Mouse (Mus musculus) ES-Bruce4 (cell line): ENCODE data around the gene Ralbp1. TPM values are rescaled to one million over a fixed set of nuclear protein-coding genes. Genes with fewer than 3 reads are reported as not detected.

ENCODE experiments used
- H3K27ac ChIP-seq: 2 replicates; pipeline ENCODE4 v1.5.1; 2012; ENCODE audit warnings: low read length, inconsistent platforms; ENCODE audit not compliant: insufficient read depth
- H3K27me3 ChIP-seq: 2 replicates; pipeline ENCODE4 v1.6.1; 2012; ENCODE audit warnings: mild to moderate bottlenecking, low read length, inconsistent platforms; ENCODE audit not compliant: control insufficient read depth, poor library complexity, insufficient read depth, severe bottlenecking
- H3K36me3 ChIP-seq: 2 replicates; pipeline ENCODE4 v1.6.1; 2012; ENCODE audit warnings: inconsistent platforms, mild to moderate bottlenecking, low read length, moderate library complexity; ENCODE audit not compliant: control insufficient read depth, poor library complexity, insufficient read depth, severe bottlenecking
- H3K4me1 ChIP-seq: one replicate; pipeline ENCODE4 v1.8.1; 2011; ENCODE audit warnings: low read length; ENCODE audit not compliant: control insufficient read depth, insufficient read depth
- H3K4me3 ChIP-seq: 2 replicates; pipeline ENCODE4 v1.5.1; 2011; ENCODE audit warnings: low read depth, mild to moderate bottlenecking, low read length
- H3K9ac ChIP-seq: 2 replicates; pipeline ENCODE4 v1.6.1; 2012; ENCODE audit warnings: low read depth, mild to moderate bottlenecking, inconsistent platforms; ENCODE audit not compliant: poor library complexity, severe bottlenecking
- H3K9me3 ChIP-seq: replicated peaks from 2 replicates; pipeline ENCODE4 v1.6.1; 2012; ENCODE audit warnings: mild to moderate bottlenecking, low read length, inconsistent platforms; ENCODE audit not compliant: control insufficient read depth, poor library complexity, insufficient read depth, severe bottlenecking
- CTCF ChIP-seq: IDR thresholded peaks from one replicate; pipeline ENCODE4 v1.8.1; 2011; ENCODE audit warnings: low read depth, low read length
- EP300 ChIP-seq: IDR thresholded peaks from 2 replicates; pipeline ENCODE4 v1.6.1; 2011; ENCODE audit warnings: low read depth, low read length; ENCODE audit not compliant: insufficient read depth
- POLR2A ChIP-seq: IDR thresholded peaks from one replicate; pipeline ENCODE4 v1.8.1; 2011; ENCODE audit warnings: low read length; ENCODE audit not compliant: insufficient read depth
- polyA plus RNA-seq: library from polyadenylated mRNA; stranded (reverse); fragments of >200 nt; gene quantifications from 2 replicates; pipeline ENCODE4 v1.2.4, GENCODE M21; 2011; ENCODE audit warnings: low read depth; ENCODE audit not compliant: missing spikeins, insufficient read depth, insufficient read length

Gene Ralbp1
- polyA plus RNA-seq, 1 experiment, result 42.9 TPM

DNA sequence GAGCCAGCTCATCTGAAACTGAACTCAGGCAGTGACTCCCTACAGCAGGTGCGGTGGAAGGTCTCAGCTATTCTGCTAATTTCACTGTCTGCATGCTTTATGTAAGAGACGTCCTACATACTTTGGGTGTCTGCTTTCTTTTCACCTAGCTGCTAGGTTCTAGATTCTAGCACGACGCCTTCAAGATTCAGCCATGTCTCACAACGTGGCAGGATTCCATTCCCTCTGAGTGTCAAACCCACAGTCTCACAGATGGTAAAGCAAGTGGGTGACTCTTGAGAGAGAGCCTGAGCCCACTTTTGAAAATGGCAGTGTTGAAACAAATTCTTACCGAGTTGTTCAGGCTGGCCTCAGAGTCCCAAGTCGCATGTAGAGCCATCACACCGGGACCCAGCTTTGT is 18.2 kb upstream of the Ralbp1 start:
- Histone ChIP-seq H3K36me3 (no peaks in the 10 kb centered on the region), H3K9ac (no peak overlapping the region), H3K27ac (no peak overlapping the region), H3K4me1 (peaks cover 1% of the 10 kb centered on the region), H3K4me3 (no peak overlapping the region), H3K27me3 (no peaks in the 10 kb centered on the region), H3K9me3 (peaks cover 5% of the 10 kb centered on the region; the same call in 1 of the 2 replicates)
- TF ChIP-seq CTCF (no peak), POLR2A (no peak), EP300 (no peak)

DNA sequence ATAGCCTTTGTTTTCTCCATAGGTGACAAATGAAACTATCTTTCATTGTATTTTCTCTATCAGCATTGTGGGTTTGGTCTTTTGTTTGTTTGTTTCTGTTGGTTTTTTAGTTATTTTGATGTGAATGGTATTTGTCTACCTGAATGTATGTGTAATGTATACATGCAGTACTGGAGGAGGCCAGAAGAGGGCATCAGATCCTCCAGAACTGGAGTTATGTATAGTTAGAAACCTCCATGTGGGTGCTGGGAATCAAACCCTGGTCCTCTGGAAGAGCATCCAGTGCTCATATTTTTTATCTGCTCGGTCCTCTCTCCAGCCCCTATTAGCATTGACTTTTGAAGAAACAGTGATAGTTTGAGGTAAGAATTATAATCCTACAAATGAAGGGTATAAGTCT is 17.4 kb upstream of the Ralbp1 start:
- TF ChIP-seq CTCF (no peak), EP300 (no peak)

DNA sequence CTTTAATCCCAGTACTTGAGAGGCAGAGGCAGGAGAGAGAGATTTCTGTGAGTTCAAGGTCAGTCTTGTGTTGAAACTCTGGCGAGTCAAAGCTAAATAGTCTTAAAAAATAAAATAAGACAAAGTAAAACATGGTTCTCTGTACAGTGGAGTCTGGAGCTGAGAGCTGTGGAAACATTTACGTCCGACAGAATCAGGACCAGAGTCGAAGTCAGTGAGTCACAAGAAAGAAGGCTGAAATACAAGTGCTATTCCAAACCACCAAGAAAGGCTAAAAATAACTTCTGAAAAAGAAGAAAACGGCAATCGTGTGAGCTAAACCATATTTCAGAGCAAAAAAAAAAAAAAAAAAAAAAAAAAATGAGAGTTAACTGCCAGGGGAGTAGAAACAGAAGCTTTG is 16.7 kb upstream of the Ralbp1 start:
- no peaks in the 10 kb centered on the region for H3K27me3 ChIP-seq
- no peak overlapping the region for H3K27ac ChIP-seq
- no peak overlapping the region for H3K4me3 ChIP-seq
- TF ChIP-seq CTCF (no peak), EP300 (no peak), POLR2A (no peak)
- no peak overlapping the region for H3K9ac ChIP-seq
- H3K9me3 ChIP-seq, result peaks cover 5% of the 10 kb centered on the region; the same call in 1 of the 2 replicates
- H3K36me3 ChIP-seq, result no peaks in the 10 kb centered on the region
- H3K4me1 ChIP-seq, result peaks cover 3% of the 10 kb centered on the region

More for the DNA sequence above, 17.4 kb upstream of the Ralbp1 start:
- Histone ChIP-seq H3K27me3 (no peaks in the 10 kb centered on the region), H3K27ac (no peak overlapping the region), H3K9ac (no peak overlapping the region), H3K4me3 (no peak overlapping the region), H3K9me3 (peaks cover 5% of the 10 kb centered on the region; the same call in 1 of the 2 replicates), H3K36me3 (no peaks in the 10 kb centered on the region), H3K4me1 (peaks cover 3% of the 10 kb centered on the region)

DNA sequence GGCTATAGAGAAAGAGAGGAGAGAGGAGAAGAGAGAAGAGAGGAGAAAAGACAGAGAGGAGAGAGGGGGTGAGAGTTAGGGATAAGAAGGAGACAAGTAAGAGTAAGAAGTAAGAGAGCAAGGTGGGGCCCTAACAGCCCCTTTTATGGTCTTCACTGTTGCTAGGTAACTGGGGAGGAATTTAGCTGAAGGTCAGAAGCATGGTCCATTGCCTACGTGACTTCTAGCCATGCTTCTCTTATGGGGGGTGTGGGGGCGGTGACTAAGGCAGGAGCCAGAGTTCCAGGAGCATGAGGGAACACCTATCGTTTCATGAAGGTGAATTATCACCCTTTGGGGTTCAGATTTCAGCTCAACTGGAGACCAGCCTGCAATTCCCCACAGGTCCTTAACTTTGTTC is 10.4 kb upstream of the Ralbp1 start:
- Histone ChIP-seq H3K36me3 (no peaks in the 10 kb centered on the region), H3K9me3 (0 out of 2 replicates have a peak, but pooled peaks cover 3% of the 10 kb centered on the region), H3K27ac (no peak overlapping the region), H3K4me1 (peaks cover 3% of the 10 kb centered on the region), H3K4me3 (no peak overlapping the region), H3K9ac (no peak overlapping the region), H3K27me3 (no peaks in the 10 kb centered on the region)
- TF ChIP-seq POLR2A (no peak), CTCF (no peak), EP300 (no peak)

- no peak overlapping the region for H3K27ac ChIP-seq
- no peaks in the 10 kb centered on the region for H3K9me3 ChIP-seq
- H3K9ac ChIP-seq, result no peak overlapping the region
- no peaks in the 10 kb centered on the region for H3K27me3 ChIP-seq
- TF ChIP-seq POLR2A, result no peak
- no peak for TF ChIP-seq CTCF
- TF ChIP-seq EP300, result no peak
- H3K4me1 ChIP-seq, result no peaks in the 10 kb centered on the region
- H3K36me3 ChIP-seq, result no peaks in the 10 kb centered on the region
- no peak overlapping the region for H3K4me3 ChIP-seq
Observed at GRCm38 (mm10) chr17:65889476-65889875, 3.9 kb upstream of the Ralbp1 start.

GRCm38 (mm10) chr17:65886571-65886970 is 973 bp upstream of the Ralbp1 start:
- no peaks in the 10 kb centered on the region for H3K36me3 ChIP-seq
- peak overlapping the region; percentile 73; the same call in 1 of the 2 replicates for H3K9ac ChIP-seq
- H3K27me3 ChIP-seq, result no peaks in the 10 kb centered on the region
- H3K4me1 ChIP-seq, result no peaks in the 10 kb centered on the region
- no peak overlapping the region for H3K4me3 ChIP-seq
- TF ChIP-seq EP300 (no peak), CTCF (no peak), POLR2A (no peak)
- no peaks in the 10 kb centered on the region for H3K9me3 ChIP-seq
- H3K27ac ChIP-seq, result no peak overlapping the region
